Mouse (Mus musculus): ENCODE measurements around the gene Fam163b. TPM values are rescaled to one million over a fixed set of nuclear protein-coding genes. Genes with fewer than 3 reads are reported as not detected.

Fam163b gene
- polyA plus RNA-seq, 1 experiment from 2014 or later: 0.04 TPM

- Histone ChIP-seq H3K4me2 (ENCODE audit: low read depth, low read length) (no peak overlapping the region), H3K36me3 (ENCODE audit: control insufficient read depth, insufficient read depth, low read length) (no peaks in the 10 kb centered on the region), H3K9me3 (replicated peaks; ENCODE audit: control insufficient read depth, low read length) (no peaks in the 10 kb centered on the region), H3K27ac (ENCODE audit: low read length) (no peak overlapping the region), H3K27me3 (ENCODE audit: control insufficient read depth, insufficient read depth, low read length) (no peaks in the 10 kb centered on the region), H3K4me3 (replicated peaks; ENCODE audit: low read length) (no peak overlapping the region), H3K9ac (ENCODE audit: low read length) (no peak overlapping the region), H3K4me1 (ENCODE audit: control insufficient read depth, insufficient read depth, low read length) (peaks cover 15% of the 10 kb centered on the region; the same call in 1 of the 2 replicates)
- ATAC-seq (ENCODE audit: insufficient read depth, low FRiP score): no peak
- WGBS: 57% methylated on average over 9 of the region's 9 CpGs
These were observed 19.7 kb downstream of the Fam163b start for GRCm38 (mm10) chr2:27122578-27122977.

- 20% methylated on average over 9 of the region's 9 CpGs for WGBS
- no peak overlapping the region for H3K27ac ChIP-seq (ENCODE audit: low read length)
These were observed 20.5 kb downstream of the Fam163b start for GRCm38 (mm10) chr2:27121626-27122355.

DNA sequence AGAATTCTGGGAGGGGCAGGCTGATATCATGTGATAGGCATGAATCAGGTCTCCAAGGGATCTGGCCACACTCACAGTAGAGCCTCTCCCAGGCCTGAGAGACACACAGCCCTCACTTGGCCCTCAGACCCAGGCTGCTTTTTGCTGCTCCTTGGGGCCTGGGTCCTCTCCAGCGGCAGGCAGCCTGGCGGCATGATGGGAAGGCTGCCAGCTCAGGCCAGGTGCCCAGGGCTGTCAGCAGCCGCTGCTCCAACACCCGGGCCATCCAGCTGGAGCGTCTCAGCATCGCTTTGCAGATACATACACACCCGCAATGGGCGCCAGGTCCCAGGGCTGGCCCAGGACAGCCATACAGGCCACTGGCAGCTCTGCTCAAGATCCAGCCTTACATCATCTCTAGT lies 22.1 kb downstream of the Fam163b start:
- H3K4me3 ChIP-seq (replicated peaks; ENCODE audit: low read length): no peak overlapping the region
- H3K4me1 ChIP-seq (ENCODE audit: control insufficient read depth, insufficient read depth, low read length): peaks cover 15% of the 10 kb centered on the region; the same call in 1 of the 2 replicates
- ATAC-seq (ENCODE audit: insufficient read depth, low FRiP score): no peak
- no peaks in the 10 kb centered on the region for H3K9me3 ChIP-seq (replicated peaks; ENCODE audit: control insufficient read depth, low read length)
- no peak overlapping the region for H3K4me2 ChIP-seq (ENCODE audit: low read depth, low read length)
- H3K9ac ChIP-seq (ENCODE audit: low read length): no peak overlapping the region
- no peaks in the 10 kb centered on the region for H3K36me3 ChIP-seq (ENCODE audit: control insufficient read depth, insufficient read depth, low read length)
- H3K27me3 ChIP-seq (ENCODE audit: control insufficient read depth, insufficient read depth, low read length): no peaks in the 10 kb centered on the region
- no peak overlapping the region for H3K27ac ChIP-seq (ENCODE audit: low read length)
- WGBS: 56% methylated on average over 8 of the region's 8 CpGs

More at GRCm38 (mm10) chr2:27121626-27122355, 20.5 kb downstream of the Fam163b start:
- Histone ChIP-seq H3K27me3 (ENCODE audit: control insufficient read depth, insufficient read depth, low read length) (no peaks in the 10 kb centered on the region), H3K4me2 (ENCODE audit: low read depth, low read length) (no peak overlapping the region), H3K4me1 (ENCODE audit: control insufficient read depth, insufficient read depth, low read length) (peaks cover 15% of the 10 kb centered on the region; the same call in 1 of the 2 replicates), H3K9ac (ENCODE audit: low read length) (no peak overlapping the region), H3K9me3 (replicated peaks; ENCODE audit: control insufficient read depth, low read length) (no peaks in the 10 kb centered on the region), H3K36me3 (ENCODE audit: control insufficient read depth, insufficient read depth, low read length) (no peaks in the 10 kb centered on the region), H3K4me3 (replicated peaks; ENCODE audit: low read length) (no peak overlapping the region)
- ATAC-seq (ENCODE audit: insufficient read depth, low FRiP score): peak; percentile 19; the same call in 1 of the 2 replicates

DNA sequence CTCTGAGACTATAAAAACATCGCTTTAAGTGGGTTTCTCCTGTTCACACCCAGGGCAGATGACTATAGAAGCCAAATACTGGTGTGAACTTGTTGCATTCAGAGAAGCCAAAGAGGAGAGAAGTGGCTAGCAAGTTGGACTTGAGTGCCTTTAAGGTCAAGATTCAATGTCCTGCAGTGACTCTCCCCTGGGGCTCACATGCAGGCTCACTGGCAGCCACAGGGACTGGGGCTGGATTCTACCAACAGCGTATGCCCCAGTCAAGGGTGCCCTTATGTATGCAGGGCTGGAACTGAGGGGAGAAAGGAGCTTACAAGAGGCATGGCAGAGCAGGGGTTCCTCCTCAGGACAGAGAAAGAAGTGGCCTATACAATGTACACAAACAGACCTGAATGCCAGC lies 22.5 kb downstream of the Fam163b start:
- WGBS: 85% methylated on average over 2 of the region's 2 CpGs
- H3K4me1 ChIP-seq (ENCODE audit: control insufficient read depth, insufficient read depth, low read length): peaks cover 15% of the 10 kb centered on the region; the same call in 1 of the 2 replicates
- no peak overlapping the region for H3K27ac ChIP-seq (ENCODE audit: low read length)
- no peaks in the 10 kb centered on the region for H3K36me3 ChIP-seq (ENCODE audit: control insufficient read depth, insufficient read depth, low read length)
- no peaks in the 10 kb centered on the region for H3K9me3 ChIP-seq (replicated peaks; ENCODE audit: control insufficient read depth, low read length)
- no peak overlapping the region for H3K9ac ChIP-seq (ENCODE audit: low read length)
- no peak for ATAC-seq (ENCODE audit: insufficient read depth, low FRiP score)
- no peaks in the 10 kb centered on the region for H3K27me3 ChIP-seq (ENCODE audit: control insufficient read depth, insufficient read depth, low read length)
- H3K4me3 ChIP-seq (replicated peaks; ENCODE audit: low read length): no peak overlapping the region
- no peak overlapping the region for H3K4me2 ChIP-seq (ENCODE audit: low read depth, low read length)

DNA sequence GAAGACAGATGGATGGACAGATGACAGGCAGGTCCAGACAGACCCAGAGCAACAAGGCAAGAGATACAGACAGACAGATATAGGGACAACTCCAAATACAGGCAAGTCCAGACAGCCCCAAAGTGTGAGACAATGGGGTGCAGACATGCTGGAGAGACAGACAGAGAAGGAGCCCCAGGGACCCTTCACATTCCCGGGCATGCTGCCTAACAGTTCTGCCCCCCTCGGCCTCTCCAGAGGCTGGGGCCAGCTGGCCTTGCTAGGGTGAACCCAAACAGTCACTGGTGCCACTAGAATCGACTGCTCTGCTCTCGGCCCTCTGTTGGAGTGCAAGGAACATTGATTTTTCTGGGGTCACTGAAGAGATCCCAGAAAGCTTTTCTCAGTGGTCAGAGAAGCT lies 23.8 kb downstream of the Fam163b start:
- Histone ChIP-seq H3K27ac (ENCODE audit: low read length) (no peak overlapping the region), H3K4me1 (ENCODE audit: control insufficient read depth, insufficient read depth, low read length) (peaks cover 15% of the 10 kb centered on the region; the same call in 1 of the 2 replicates), H3K27me3 (ENCODE audit: control insufficient read depth, insufficient read depth, low read length) (no peaks in the 10 kb centered on the region), H3K36me3 (ENCODE audit: control insufficient read depth, insufficient read depth, low read length) (no peaks in the 10 kb centered on the region), H3K4me3 (replicated peaks; ENCODE audit: low read length) (no peak overlapping the region), H3K9me3 (replicated peaks; ENCODE audit: control insufficient read depth, low read length) (no peaks in the 10 kb centered on the region), H3K4me2 (ENCODE audit: low read depth, low read length) (no peak overlapping the region), H3K9ac (ENCODE audit: low read length) (no peak overlapping the region)
- no peak for ATAC-seq (ENCODE audit: insufficient read depth, low FRiP score)
- 46% methylated on average over 4 of the region's 4 CpGs for WGBS

DNA sequence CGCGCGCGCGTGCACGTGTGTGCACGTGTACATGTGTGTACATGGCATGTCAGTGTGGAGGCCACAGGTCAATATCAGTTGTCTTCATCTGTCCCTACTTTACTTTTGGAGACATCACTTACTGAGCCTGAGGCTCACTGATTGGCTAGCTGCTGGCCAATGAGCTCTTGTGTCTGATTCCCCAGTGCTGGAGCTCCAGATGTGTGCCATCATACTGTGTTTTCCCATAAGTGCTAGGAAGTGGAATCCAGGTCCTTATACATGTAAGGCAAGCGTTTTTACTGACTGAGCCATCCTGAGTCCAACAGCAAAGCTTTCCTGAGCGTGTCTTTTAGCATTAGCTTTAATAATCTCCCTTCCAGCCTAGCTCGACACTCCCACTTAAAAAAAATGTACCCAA lies 28.1 kb downstream of the Fam163b start:
- no peaks in the 10 kb centered on the region for H3K27me3 ChIP-seq (ENCODE audit: control insufficient read depth, insufficient read depth, low read length)
- ATAC-seq (ENCODE audit: insufficient read depth, low FRiP score): no peak
- H3K4me2 ChIP-seq (ENCODE audit: low read depth, low read length): no peak overlapping the region
- 78% methylated on average over 10 of the region's 10 CpGs for WGBS
- no peaks in the 10 kb centered on the region for H3K4me1 ChIP-seq (ENCODE audit: control insufficient read depth, insufficient read depth, low read length)
- no peak overlapping the region for H3K4me3 ChIP-seq (replicated peaks; ENCODE audit: low read length)
- H3K9ac ChIP-seq (ENCODE audit: low read length): no peak overlapping the region
- H3K27ac ChIP-seq (ENCODE audit: low read length): no peak overlapping the region
- H3K9me3 ChIP-seq (replicated peaks; ENCODE audit: control insufficient read depth, low read length): no peaks in the 10 kb centered on the region
- no peaks in the 10 kb centered on the region for H3K36me3 ChIP-seq (ENCODE audit: control insufficient read depth, insufficient read depth, low read length)

- H3K27ac ChIP-seq (ENCODE audit: low read length): no peak overlapping the region
- 74% methylated on average over 20 of the region's 20 CpGs for WGBS
- no peak overlapping the region for H3K9ac ChIP-seq (ENCODE audit: low read length)
- H3K4me3 ChIP-seq (replicated peaks; ENCODE audit: low read length): no peak overlapping the region
- H3K4me2 ChIP-seq (ENCODE audit: low read depth, low read length): no peak overlapping the region
- H3K27me3 ChIP-seq (ENCODE audit: control insufficient read depth, insufficient read depth, low read length): no peaks in the 10 kb centered on the region
- no peak for ATAC-seq (ENCODE audit: insufficient read depth, low FRiP score)
- no peaks in the 10 kb centered on the region for H3K9me3 ChIP-seq (replicated peaks; ENCODE audit: control insufficient read depth, low read length)
- no peaks in the 10 kb centered on the region for H3K36me3 ChIP-seq (ENCODE audit: control insufficient read depth, insufficient read depth, low read length)
- no peaks in the 10 kb centered on the region for H3K4me1 ChIP-seq (ENCODE audit: control insufficient read depth, insufficient read depth, low read length)
These were observed 29.7 kb downstream of the Fam163b start for GRCm38 (mm10) chr2:27112585-27112984.

GRCm38 (mm10) chr2:27109052-27109451 lies 33.2 kb downstream of the Fam163b start:
- Histone ChIP-seq H3K4me1 (ENCODE audit: control insufficient read depth, insufficient read depth, low read length) (no peaks in the 10 kb centered on the region), H3K4me3 (replicated peaks; ENCODE audit: low read length) (no peak overlapping the region), H3K4me2 (ENCODE audit: low read depth, low read length) (no peak overlapping the region), H3K36me3 (ENCODE audit: control insufficient read depth, insufficient read depth, low read length) (no peaks in the 10 kb centered on the region), H3K9ac (ENCODE audit: low read length) (no peak overlapping the region), H3K27me3 (ENCODE audit: control insufficient read depth, insufficient read depth, low read length) (no peaks in the 10 kb centered on the region), H3K27ac (ENCODE audit: low read length) (no peak overlapping the region), H3K9me3 (replicated peaks; ENCODE audit: control insufficient read depth, low read length) (no peaks in the 10 kb centered on the region)
- 84% methylated on average over 5 of the region's 5 CpGs for WGBS
- ATAC-seq (ENCODE audit: insufficient read depth, low FRiP score): no peak

DNA sequence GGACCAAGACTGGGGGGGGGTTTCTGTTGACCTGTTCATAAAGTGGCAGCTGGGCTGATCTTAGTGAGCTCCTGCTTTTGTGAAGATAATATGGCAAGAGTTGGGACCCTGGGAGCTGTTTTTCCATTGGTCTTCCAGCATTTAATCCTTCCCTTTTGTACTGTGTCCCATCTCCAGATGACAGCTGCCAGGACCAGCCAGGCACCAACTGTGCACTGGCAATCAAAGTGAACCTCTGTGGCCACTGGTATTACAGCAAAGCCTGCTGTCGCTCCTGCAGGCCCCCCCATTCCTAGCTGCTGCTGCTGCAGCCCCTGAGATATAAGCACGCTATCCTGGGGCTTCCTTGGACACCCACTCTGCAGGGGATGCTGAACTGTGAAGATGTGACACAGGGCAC lies 34.1 kb downstream of the Fam163b start:
- Histone ChIP-seq H3K9ac (ENCODE audit: low read length) (no peak overlapping the region), H3K9me3 (replicated peaks; ENCODE audit: control insufficient read depth, low read length) (no peaks in the 10 kb centered on the region), H3K4me1 (ENCODE audit: control insufficient read depth, insufficient read depth, low read length) (no peaks in the 10 kb centered on the region), H3K27ac (ENCODE audit: low read length) (no peak overlapping the region), H3K4me2 (ENCODE audit: low read depth, low read length) (no peak overlapping the region), H3K27me3 (ENCODE audit: control insufficient read depth, insufficient read depth, low read length) (no peaks in the 10 kb centered on the region), H3K36me3 (ENCODE audit: control insufficient read depth, insufficient read depth, low read length) (no peaks in the 10 kb centered on the region), H3K4me3 (replicated peaks; ENCODE audit: low read length) (no peak overlapping the region)
- ATAC-seq (ENCODE audit: insufficient read depth, low FRiP score): no peak
- WGBS: 81% methylated on average over 2 of the region's 2 CpGs

All from stomach, embryonic 16.5 days (tissue).